Mouse (Mus musculus) midbrain, postnatal 0 days (tissue): Measurements from ENCODE around the gene Chrm4. TPM values are rescaled to one million over a fixed set of nuclear protein-coding genes. Genes with fewer than 3 reads are reported as not detected.

Source experiments
- ATAC-seq: fragments of 200-750 bp; cut with Nextera tagmentation; 2 replicates; pipeline ENCODE4 v1.8.0; 2017; ENCODE audit warnings: moderate number of reproducible peaks, mild to moderate bottlenecking, moderate TSS enrichment, moderate library complexity; ENCODE audit not compliant: low FRiP score
- DNase-seq: peaks from one replicate; pipeline ENCODE4 v3.0.0-alpha.2; 2015; ENCODE audit warnings: low spot score
- H3K27ac ChIP-seq: fragments of 300-500 bp; sonication (generic); 2 replicates; pipeline ENCODE4 v1.5.1; 2014; ENCODE audit warnings: low read depth, mild to moderate bottlenecking, low read length, mixed read lengths
- H3K27me3 ChIP-seq: fragments of 300-500 bp; sonication (generic); 2 replicates; pipeline ENCODE4 v1.6.1; 2014; ENCODE audit warnings: low read length, control low read depth, mixed read lengths; ENCODE audit not compliant: insufficient read depth
- H3K36me3 ChIP-seq: fragments of 300-500 bp; sonication (generic); 2 replicates; pipeline ENCODE4 v1.6.1; 2014; ENCODE audit warnings: low read length, control low read depth, mixed read lengths; ENCODE audit not compliant: insufficient read depth
- H3K4me1 ChIP-seq: fragments of 300-500 bp; sonication (generic); 2 replicates; pipeline ENCODE4 v1.6.1; 2014; ENCODE audit warnings: mild to moderate bottlenecking, control low read depth, antibody characterized with exemption, low read length, mixed read lengths; ENCODE audit not compliant: insufficient read depth
- H3K4me2 ChIP-seq: fragments of 300-500 bp; sonication (generic); 2 replicates; pipeline ENCODE4 v1.6.1; 2014; ENCODE audit warnings: low read depth, mild to moderate bottlenecking, low read length, mixed read lengths; ENCODE audit not compliant: poor library complexity, severe bottlenecking
- H3K4me3 ChIP-seq: fragments of 300-500 bp; sonication (generic); 2 replicates; pipeline ENCODE4 v1.5.1; 2014; ENCODE audit warnings: low read depth, mild to moderate bottlenecking, low read length, moderate library complexity
- H3K9ac ChIP-seq: fragments of 300-500 bp; sonication (generic); replicated peaks from 2 replicates; pipeline ENCODE4 v1.6.1; 2014; ENCODE audit warnings: mild to moderate bottlenecking, low read length, moderate library complexity, mixed read lengths; ENCODE audit not compliant: poor library complexity, severe bottlenecking
- H3K9me3 ChIP-seq: fragments of 300-500 bp; sonication (generic); 2 replicates; pipeline ENCODE4 v1.6.1; 2016; ENCODE audit warnings: low read length, control low read depth
- CTCF ChIP-seq: IDR thresholded peaks from 2 replicates; pipeline ENCODE4 v1.5.1; 2016; ENCODE audit warnings: antibody characterized with exemption, mild to moderate bottlenecking
- WGBS: fragments of 180-500 bp; shearing (Covaris S2); extraction: QIAGEN DNeasy Blood & Tissue Kit; methylation state at CpG from one replicate; pipeline ENCODE4 v1.1.7; 2014; 5-methylcytosine and 5-hydroxymethylcytosine counted together
- polyA plus RNA-seq: library from polyadenylated mRNA; unstranded; fragments of >200 nt; fragmentation: Nextera tagmentation; extraction: Ambion mirVana; gene quantifications from 2 replicates; pipeline ENCODE4 v1.2.1, GENCODE M21; 2015
- total RNA-seq: library from RNA; depleted of rRNA; stranded (reverse); fragments of >200 nt; gene quantifications from 2 replicates; pipeline ENCODE4 v1.2.3, GENCODE M21; 2014

Chrm4 gene
- total and polyA plus RNA-seq, 2 experiments from 2014 or later, result 0.25 to 1.8 TPM

- Histone ChIP-seq H3K27me3 (no peaks in the 10 kb centered on the region), H3K36me3 (no peaks in the 10 kb centered on the region; the same call in 1 of the 2 replicates), H3K9me3 (no peaks in the 10 kb centered on the region), H3K4me2 (no peak overlapping the region), H3K9ac (no peak overlapping the region), H3K27ac (no peak overlapping the region), H3K4me3 (no peak overlapping the region), H3K4me1 (0 out of 2 replicates have a peak, but pooled peaks cover 14% of the 10 kb centered on the region)
- 79% methylated on average over 3 of the region's 3 CpGs for WGBS
- ATAC-seq, result no peak
- TF ChIP-seq CTCF, result no peak
- DNase-seq, result no peak
Observed at GRCm38 (mm10) chr2:91948792-91949241, 21.8 kb downstream of the Chrm4 start.

- H3K4me2 ChIP-seq, result peak overlapping the region; percentile 26
- TF ChIP-seq CTCF, result no peak
- no peaks in the 10 kb centered on the region for H3K27me3 ChIP-seq
- peak overlapping the region; percentile 43; the same call in 1 of the 2 replicates for H3K27ac ChIP-seq
- H3K9me3 ChIP-seq, result no peaks in the 10 kb centered on the region
- H3K9ac ChIP-seq, result 0 out of 2 replicates have a peak overlapping the region, but pooled peaks have one; percentile 19
- H3K36me3 ChIP-seq, result no peaks in the 10 kb centered on the region; the same call in 1 of the 2 replicates
- no peak overlapping the region for H3K4me3 ChIP-seq
- peak; percentile 69 for DNase-seq
- 0 out of 2 replicates have a peak, but pooled peaks cover 14% of the 10 kb centered on the region for H3K4me1 ChIP-seq
- WGBS, result 66% methylated on average over 17 of the region's 17 CpGs
- ATAC-seq, result peak; percentile 24
Observed at GRCm38 (mm10) chr2:91949411-91950274, 22.6 kb downstream of the Chrm4 start.

GRCm38 (mm10) chr2:91950275-91951085, 23.4 kb downstream of the Chrm4 start:
- 0 out of 2 replicates have a peak, but pooled peaks cover 14% of the 10 kb centered on the region for H3K4me1 ChIP-seq
- 0 out of 2 replicates have a peak overlapping the region, but pooled peaks have one; percentile 19 for H3K9ac ChIP-seq

GRCm38 (mm10) chr2:91953825-91954224, 26.8 kb downstream of the Chrm4 start:
- ATAC-seq (no peak), DNase-seq (no peak)
- Histone ChIP-seq H3K4me3 (no peak overlapping the region), H3K27ac (no peak overlapping the region), H3K9ac (no peak overlapping the region), H3K36me3 (no peaks in the 10 kb centered on the region), H3K27me3 (no peaks in the 10 kb centered on the region), H3K4me2 (no peak overlapping the region), H3K9me3 (no peaks in the 10 kb centered on the region), H3K4me1 (0 out of 2 replicates have a peak, but pooled peaks cover 15% of the 10 kb centered on the region)
- 0 out of 2 replicates have a peak, but pooled peaks have one; percentile 17 for TF ChIP-seq CTCF
- WGBS, result 35% methylated on average over 5 of the region's 5 CpGs

More at GRCm38 (mm10) chr2:91950275-91951085, 23.4 kb downstream of the Chrm4 start:
- H3K9me3 ChIP-seq, result no peaks in the 10 kb centered on the region
- no peak overlapping the region for H3K4me3 ChIP-seq
- DNase-seq (no peak), ATAC-seq (peak; percentile 18; the same call in 1 of the 2 replicates)
- no peak for TF ChIP-seq CTCF
- 0 out of 2 replicates have a peak overlapping the region, but pooled peaks have one; percentile 32 for H3K27ac ChIP-seq
- H3K4me2 ChIP-seq, result peak overlapping the region; percentile 26
- H3K27me3 ChIP-seq, result no peaks in the 10 kb centered on the region
- H3K36me3 ChIP-seq, result no peaks in the 10 kb centered on the region
- 26% methylated on average over 15 of the region's 15 CpGs for WGBS

GRCm38 (mm10) chr2:91955121-91955591, 28.1 kb downstream of the Chrm4 start:
- H3K4me2 ChIP-seq, result no peak overlapping the region
- H3K27ac ChIP-seq, result no peak overlapping the region
- DNase-seq, result no peak
- 83% methylated on average over 4 of the region's 4 CpGs for WGBS
- no peak overlapping the region for H3K4me3 ChIP-seq
- no peaks in the 10 kb centered on the region for H3K36me3 ChIP-seq
- no peak for ATAC-seq
- H3K9ac ChIP-seq, result no peak overlapping the region
- H3K9me3 ChIP-seq, result no peaks in the 10 kb centered on the region
- no peak for TF ChIP-seq CTCF
- H3K4me1 ChIP-seq, result peaks cover 8% of the 10 kb centered on the region; the same call in 1 of the 2 replicates
- H3K27me3 ChIP-seq, result no peaks in the 10 kb centered on the region
